Mouse (Mus musculus): ENCODE results near the gene Epb41l1. TPM values are rescaled to one million over a fixed set of nuclear protein-coding genes. Genes with fewer than 3 reads are reported as not detected.

The Epb41l1 gene
- polyA plus RNA-seq, 1 experiment from 2014 or later: 25.5 TPM

DNA sequence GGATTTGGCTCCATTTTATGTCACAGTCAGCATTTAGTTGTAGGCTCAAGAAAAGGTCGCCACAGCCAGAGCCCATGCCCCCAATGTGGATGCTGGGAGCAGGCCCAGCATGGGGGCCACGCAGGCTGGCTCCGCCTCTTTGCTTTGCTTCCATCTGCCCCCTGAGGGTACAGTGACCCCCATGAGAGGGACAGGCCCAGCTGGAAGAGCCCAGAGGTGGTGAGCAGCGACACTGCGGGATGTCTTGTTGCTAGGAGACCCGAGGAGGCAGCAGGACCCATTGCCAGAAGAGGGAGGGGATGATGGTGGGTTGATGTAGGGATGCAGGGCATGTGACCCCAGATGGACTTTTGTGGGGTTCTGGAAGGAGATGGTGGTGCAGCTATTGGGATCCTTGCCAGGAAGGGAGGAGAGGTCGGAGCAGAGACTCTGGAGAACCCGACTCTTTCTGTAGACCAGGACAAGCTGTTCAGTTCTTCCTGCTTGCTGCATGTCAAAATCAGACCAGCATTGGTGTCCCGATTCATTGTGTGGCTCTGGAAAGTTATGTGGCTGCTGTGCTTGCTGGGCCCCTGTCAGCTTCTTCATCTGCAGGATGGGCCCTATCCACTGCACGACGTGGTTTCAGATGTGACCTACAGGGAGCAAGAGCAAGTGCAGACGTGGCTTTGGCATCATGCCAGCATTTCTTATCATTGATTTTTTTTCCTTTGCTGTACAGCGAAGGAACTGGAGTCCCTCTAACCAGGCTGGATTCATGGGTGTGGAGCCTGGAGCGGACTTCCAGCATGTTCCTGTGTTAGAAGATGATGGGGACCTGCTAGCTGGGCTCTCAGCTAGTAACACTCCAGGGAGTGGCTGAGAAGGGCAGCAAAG, 41.7 kb downstream of the Epb41l1 start:
- no peaks in the 10 kb centered on the region for H3K27me3 ChIP-seq (ENCODE audit: control insufficient read depth, insufficient read depth, low read length)
- no peaks in the 10 kb centered on the region for H3K36me3 ChIP-seq (ENCODE audit: control insufficient read depth, insufficient read depth, low read length)
- no peak overlapping the region for H3K4me2 ChIP-seq (ENCODE audit: low read depth, low read length)
- H3K4me3 ChIP-seq (ENCODE audit: low read depth, low read length): no peak overlapping the region
- no peak overlapping the region for H3K27ac ChIP-seq (ENCODE audit: low read depth, low read length)
- no peak overlapping the region for H3K9ac ChIP-seq (replicated peaks; ENCODE audit: low read depth, low read length)
- H3K9me3 ChIP-seq (ENCODE audit: control insufficient read depth, low read length): no peaks in the 10 kb centered on the region
- ATAC-seq (ENCODE audit: low read depth): no peak
- whole genome bisulfite sequencing: 42% methylated on average over 14 of the region's 14 CpGs
- peaks cover 5% of the 10 kb centered on the region; the same call in 1 of the 2 replicates for H3K4me1 ChIP-seq (ENCODE audit: control insufficient read depth, insufficient read depth, low read length)

DNA sequence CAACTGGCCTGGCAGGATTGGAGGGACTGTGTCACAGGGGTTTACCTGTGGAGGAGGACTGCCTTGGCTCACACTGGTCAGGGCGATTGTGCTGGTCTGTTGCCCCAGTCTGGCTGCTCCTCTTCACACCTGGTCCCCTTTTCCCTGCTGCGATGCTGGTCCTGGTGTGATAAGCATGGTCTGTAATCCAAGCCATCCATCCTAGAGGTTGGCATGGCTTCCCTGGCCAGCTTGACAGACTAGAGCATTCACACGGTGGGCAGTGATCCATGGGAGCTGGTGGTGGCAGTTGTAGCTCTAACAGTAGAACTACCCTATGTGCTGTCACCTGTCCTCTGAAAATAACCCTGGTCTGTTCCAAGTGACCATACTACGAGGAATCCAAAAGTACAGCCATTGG, 43.7 kb downstream of the Epb41l1 start:
- Histone ChIP-seq H3K4me2 (ENCODE audit: low read depth, low read length) (no peak overlapping the region), H3K4me1 (ENCODE audit: control insufficient read depth, insufficient read depth, low read length) (peaks cover 5% of the 10 kb centered on the region; the same call in 1 of the 2 replicates), H3K9ac (replicated peaks; ENCODE audit: low read depth, low read length) (no peak overlapping the region), H3K27ac (ENCODE audit: low read depth, low read length) (no peak overlapping the region), H3K4me3 (ENCODE audit: low read depth, low read length) (no peak overlapping the region), H3K9me3 (ENCODE audit: control insufficient read depth, low read length) (no peaks in the 10 kb centered on the region), H3K36me3 (ENCODE audit: control insufficient read depth, insufficient read depth, low read length) (no peaks in the 10 kb centered on the region), H3K27me3 (ENCODE audit: control insufficient read depth, insufficient read depth, low read length) (no peaks in the 10 kb centered on the region)
- no peak for ATAC-seq (ENCODE audit: low read depth)
- 87% methylated on average over 4 of the region's 4 CpGs for WGBS

DNA sequence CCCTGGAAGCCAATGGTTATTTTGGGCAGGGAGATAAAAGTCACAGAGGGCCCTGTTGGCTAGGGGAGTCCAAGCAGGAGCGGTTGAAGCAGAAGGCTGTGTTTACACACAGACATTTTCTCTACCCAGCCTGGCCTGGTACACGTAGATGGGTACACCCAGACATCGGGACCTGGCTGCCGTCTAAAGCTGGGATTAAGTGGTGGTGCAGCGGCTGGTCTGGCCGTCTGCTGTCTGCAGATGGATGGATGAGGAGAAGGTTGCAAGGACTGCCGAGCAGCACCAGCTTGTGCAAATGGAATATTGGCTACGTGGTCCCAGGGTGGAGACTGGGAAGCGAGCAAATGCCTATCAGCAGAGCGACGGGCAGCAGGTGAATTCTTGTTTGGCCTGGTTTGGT, 46.8 kb downstream of the Epb41l1 start:
- no peak for ATAC-seq (ENCODE audit: low read depth)
- Histone ChIP-seq H3K4me2 (ENCODE audit: low read depth, low read length) (no peak overlapping the region), H3K4me1 (ENCODE audit: control insufficient read depth, insufficient read depth, low read length) (peaks cover under 1% of the 10 kb centered on the region; the same call in 1 of the 2 replicates), H3K9me3 (ENCODE audit: control insufficient read depth, low read length) (no peaks in the 10 kb centered on the region), H3K27me3 (ENCODE audit: control insufficient read depth, insufficient read depth, low read length) (no peaks in the 10 kb centered on the region), H3K36me3 (ENCODE audit: control insufficient read depth, insufficient read depth, low read length) (no peaks in the 10 kb centered on the region), H3K9ac (replicated peaks; ENCODE audit: low read depth, low read length) (no peak overlapping the region), H3K27ac (ENCODE audit: low read depth, low read length) (no peak overlapping the region), H3K4me3 (ENCODE audit: low read depth, low read length) (no peak overlapping the region)
- 91% methylated on average over 11 of the region's 11 CpGs for WGBS

DNA sequence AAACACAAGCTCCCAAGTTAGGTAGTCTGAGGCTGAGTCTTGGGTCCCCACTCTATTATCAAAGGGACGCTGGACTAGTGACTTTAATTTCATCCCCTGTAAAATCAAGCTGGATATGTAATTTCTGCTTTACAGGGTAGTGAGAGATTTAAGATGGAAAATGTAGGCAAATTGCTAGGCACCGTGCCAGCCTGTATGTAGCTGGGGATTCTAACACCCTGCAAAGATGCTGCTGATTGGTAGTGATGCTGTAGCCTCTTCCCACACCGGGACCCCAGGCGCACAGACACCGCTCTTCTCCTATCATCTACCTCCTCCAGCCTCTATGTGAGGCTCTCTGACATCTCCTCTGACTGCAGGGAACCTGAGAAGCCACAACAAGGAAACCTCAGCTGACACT, 48.2 kb downstream of the Epb41l1 start:
- Histone ChIP-seq H3K4me1 (ENCODE audit: control insufficient read depth, insufficient read depth, low read length) (no peaks in the 10 kb centered on the region), H3K27ac (ENCODE audit: low read depth, low read length) (peak overlapping the region; percentile 16; the same call in 1 of the 2 replicates), H3K27me3 (ENCODE audit: control insufficient read depth, insufficient read depth, low read length) (no peaks in the 10 kb centered on the region), H3K4me3 (ENCODE audit: low read depth, low read length) (no peak overlapping the region), H3K9me3 (ENCODE audit: control insufficient read depth, low read length) (no peaks in the 10 kb centered on the region), H3K9ac (replicated peaks; ENCODE audit: low read depth, low read length) (no peak overlapping the region), H3K36me3 (ENCODE audit: control insufficient read depth, insufficient read depth, low read length) (no peaks in the 10 kb centered on the region), H3K4me2 (ENCODE audit: low read depth, low read length) (no peak overlapping the region)
- ATAC-seq (ENCODE audit: low read depth): no peak
- 78% methylated on average over 5 of the region's 5 CpGs for WGBS

DNA sequence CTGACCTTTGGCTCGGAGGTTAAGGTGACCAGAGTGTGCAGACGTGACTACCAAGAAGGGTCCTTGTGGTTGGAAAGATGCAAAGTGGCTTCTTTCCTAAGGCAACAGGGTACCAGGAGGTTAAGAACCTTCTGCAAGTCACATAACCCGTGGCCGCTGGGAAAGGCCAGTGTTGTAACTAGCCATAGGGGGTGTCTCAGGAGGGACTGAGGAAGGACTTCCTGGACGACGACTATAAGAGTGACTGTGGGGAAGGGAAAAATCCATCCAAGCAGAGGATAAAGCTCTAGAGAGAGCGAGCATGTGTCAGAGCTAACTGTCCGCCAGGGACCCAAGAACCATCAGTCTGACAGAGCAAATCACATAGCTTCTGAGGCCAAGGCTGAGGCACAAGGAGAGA, 48.8 kb downstream of the Epb41l1 start:
- Histone ChIP-seq H3K9me3 (ENCODE audit: control insufficient read depth, low read length) (no peaks in the 10 kb centered on the region), H3K36me3 (ENCODE audit: control insufficient read depth, insufficient read depth, low read length) (no peaks in the 10 kb centered on the region), H3K4me3 (ENCODE audit: low read depth, low read length) (no peak overlapping the region), H3K9ac (replicated peaks; ENCODE audit: low read depth, low read length) (no peak overlapping the region), H3K27me3 (ENCODE audit: control insufficient read depth, insufficient read depth, low read length) (no peaks in the 10 kb centered on the region), H3K4me1 (ENCODE audit: control insufficient read depth, insufficient read depth, low read length) (no peaks in the 10 kb centered on the region), H3K4me2 (ENCODE audit: low read depth, low read length) (no peak overlapping the region), H3K27ac (ENCODE audit: low read depth, low read length) (no peak overlapping the region)
- ATAC-seq (ENCODE audit: low read depth): no peak
- WGBS: 76% methylated on average over 8 of the region's 8 CpGs

DNA sequence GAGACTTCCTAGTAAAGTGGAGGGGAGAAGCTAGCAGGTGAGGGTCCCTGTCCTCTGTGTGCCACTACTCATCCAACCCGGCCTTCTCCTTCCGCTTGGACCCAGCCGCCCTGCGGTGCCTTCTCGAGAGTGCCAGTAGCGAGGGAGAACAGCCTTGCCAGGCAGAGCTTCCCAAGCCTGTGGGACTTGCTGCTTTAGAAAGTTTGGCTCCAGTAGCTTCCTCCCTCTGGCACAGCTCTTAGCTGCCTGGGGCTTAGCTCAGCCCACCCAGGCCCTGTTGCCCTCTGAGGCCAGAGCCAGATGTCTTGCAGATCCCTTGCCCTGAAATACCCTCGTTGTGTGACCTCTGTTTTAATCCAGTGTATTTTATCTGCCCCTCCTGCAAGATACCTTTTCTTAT, 50.2 kb downstream of the Epb41l1 start:
- no peaks in the 10 kb centered on the region for H3K27me3 ChIP-seq (ENCODE audit: control insufficient read depth, insufficient read depth, low read length)
- no peak overlapping the region for H3K9ac ChIP-seq (replicated peaks; ENCODE audit: low read depth, low read length)
- no peaks in the 10 kb centered on the region for H3K36me3 ChIP-seq (ENCODE audit: control insufficient read depth, insufficient read depth, low read length)
- H3K4me2 ChIP-seq (ENCODE audit: low read depth, low read length): no peak overlapping the region
- H3K4me3 ChIP-seq (ENCODE audit: low read depth, low read length): no peak overlapping the region
- no peak for ATAC-seq (ENCODE audit: low read depth)
- WGBS: 90% methylated on average over 7 of the region's 7 CpGs
- no peak overlapping the region for H3K27ac ChIP-seq (ENCODE audit: low read depth, low read length)
- no peaks in the 10 kb centered on the region for H3K9me3 ChIP-seq (ENCODE audit: control insufficient read depth, low read length)
- H3K4me1 ChIP-seq (ENCODE audit: control insufficient read depth, insufficient read depth, low read length): 0 out of 2 replicates have a peak, but pooled peaks cover 8% of the 10 kb centered on the region

DNA sequence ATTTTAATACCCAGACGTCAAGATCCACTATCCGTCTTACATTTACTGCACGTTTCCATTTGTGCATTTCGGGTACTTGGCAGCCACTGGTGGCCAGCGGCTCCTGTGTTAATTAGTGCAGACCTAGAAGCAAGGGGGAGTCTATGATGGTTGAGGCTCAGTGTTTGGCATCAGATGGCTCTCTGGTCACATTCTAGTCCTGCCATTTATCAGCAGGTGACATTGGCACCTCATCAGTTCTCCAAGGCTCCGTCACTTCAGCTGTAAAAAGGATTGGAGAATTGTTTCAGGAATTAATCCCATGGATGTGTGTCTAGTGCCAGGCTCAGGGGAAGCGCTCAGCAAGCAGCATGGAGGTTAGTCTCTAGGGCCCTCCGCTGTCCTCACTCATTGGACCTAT, 51.6 kb downstream of the Epb41l1 start:
- no peaks in the 10 kb centered on the region for H3K36me3 ChIP-seq (ENCODE audit: control insufficient read depth, insufficient read depth, low read length)
- WGBS: 82% methylated on average over 8 of the region's 8 CpGs
- H3K9me3 ChIP-seq (ENCODE audit: control insufficient read depth, low read length): no peaks in the 10 kb centered on the region
- no peaks in the 10 kb centered on the region for H3K27me3 ChIP-seq (ENCODE audit: control insufficient read depth, insufficient read depth, low read length)
- no peak overlapping the region for H3K4me2 ChIP-seq (ENCODE audit: low read depth, low read length)
- no peak for ATAC-seq (ENCODE audit: low read depth)
- peaks cover 15% of the 10 kb centered on the region for H3K4me1 ChIP-seq (ENCODE audit: control insufficient read depth, insufficient read depth, low read length)
- no peak overlapping the region for H3K27ac ChIP-seq (ENCODE audit: low read depth, low read length)
- H3K9ac ChIP-seq (replicated peaks; ENCODE audit: low read depth, low read length): no peak overlapping the region
- H3K4me3 ChIP-seq (ENCODE audit: low read depth, low read length): no peak overlapping the region

DNA sequence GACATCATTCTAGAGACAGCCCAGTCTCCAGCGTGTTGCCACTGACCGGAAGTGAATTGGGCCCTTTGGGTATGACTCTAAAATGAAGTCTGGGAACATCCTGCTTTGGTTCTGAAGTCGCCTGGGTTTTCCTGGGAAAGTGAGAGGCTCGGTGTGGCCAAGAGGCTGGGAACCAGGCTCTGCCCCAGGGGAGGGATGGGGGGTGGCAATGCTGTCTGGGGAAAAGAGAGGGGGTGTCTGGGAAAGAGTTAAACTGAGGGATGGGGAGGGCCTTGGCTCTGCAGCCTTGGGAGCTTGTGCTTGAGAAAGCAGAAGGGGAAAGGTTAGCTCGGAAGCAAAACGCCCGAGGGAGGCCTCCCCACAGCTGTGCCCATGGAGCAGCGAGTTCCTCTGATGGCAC, 53.0 kb downstream of the Epb41l1 start:
- no peak for ATAC-seq (ENCODE audit: low read depth)
- 55% methylated on average over 8 of the region's 8 CpGs for WGBS
- Histone ChIP-seq H3K4me1 (ENCODE audit: control insufficient read depth, insufficient read depth, low read length) (peaks cover 15% of the 10 kb centered on the region), H3K4me2 (ENCODE audit: low read depth, low read length) (no peak overlapping the region), H3K27ac (ENCODE audit: low read depth, low read length) (no peak overlapping the region), H3K9me3 (ENCODE audit: control insufficient read depth, low read length) (no peaks in the 10 kb centered on the region), H3K9ac (replicated peaks; ENCODE audit: low read depth, low read length) (no peak overlapping the region), H3K36me3 (ENCODE audit: control insufficient read depth, insufficient read depth, low read length) (no peaks in the 10 kb centered on the region), H3K27me3 (ENCODE audit: control insufficient read depth, insufficient read depth, low read length) (no peaks in the 10 kb centered on the region), H3K4me3 (ENCODE audit: low read depth, low read length) (no peak overlapping the region)

DNA sequence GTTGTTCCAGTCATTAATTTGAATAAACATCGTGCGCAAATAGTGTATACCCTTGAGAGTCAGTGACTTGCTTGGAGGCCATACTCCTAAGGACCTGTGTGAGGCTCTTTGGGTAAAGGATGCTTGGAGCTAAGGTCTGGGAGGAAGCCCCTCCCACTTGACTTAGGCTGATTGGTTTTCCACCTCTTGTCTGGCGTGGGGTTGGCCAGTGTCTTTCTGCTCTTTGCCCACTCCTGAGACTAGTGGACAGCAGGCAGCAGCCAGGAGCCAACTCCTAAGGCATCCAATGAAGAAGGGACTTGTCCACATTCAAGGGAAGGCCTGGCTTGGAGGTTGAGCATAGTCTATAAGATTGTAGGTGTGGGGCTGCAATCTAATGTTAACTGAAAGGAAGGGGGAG, 53.4 kb downstream of the Epb41l1 start:
- H3K4me1 ChIP-seq (ENCODE audit: control insufficient read depth, insufficient read depth, low read length): peaks cover 15% of the 10 kb centered on the region
- no peaks in the 10 kb centered on the region for H3K27me3 ChIP-seq (ENCODE audit: control insufficient read depth, insufficient read depth, low read length)
- H3K36me3 ChIP-seq (ENCODE audit: control insufficient read depth, insufficient read depth, low read length): no peaks in the 10 kb centered on the region
- H3K9ac ChIP-seq (replicated peaks; ENCODE audit: low read depth, low read length): no peak overlapping the region
- 38% methylated on average over 3 of the region's 3 CpGs for WGBS
- no peak overlapping the region for H3K4me3 ChIP-seq (ENCODE audit: low read depth, low read length)
- no peak for ATAC-seq (ENCODE audit: low read depth)
- no peak overlapping the region for H3K4me2 ChIP-seq (ENCODE audit: low read depth, low read length)
- no peaks in the 10 kb centered on the region for H3K9me3 ChIP-seq (ENCODE audit: control insufficient read depth, low read length)
- no peak overlapping the region for H3K27ac ChIP-seq (ENCODE audit: low read depth, low read length)
